In the genomic region with DNA sequence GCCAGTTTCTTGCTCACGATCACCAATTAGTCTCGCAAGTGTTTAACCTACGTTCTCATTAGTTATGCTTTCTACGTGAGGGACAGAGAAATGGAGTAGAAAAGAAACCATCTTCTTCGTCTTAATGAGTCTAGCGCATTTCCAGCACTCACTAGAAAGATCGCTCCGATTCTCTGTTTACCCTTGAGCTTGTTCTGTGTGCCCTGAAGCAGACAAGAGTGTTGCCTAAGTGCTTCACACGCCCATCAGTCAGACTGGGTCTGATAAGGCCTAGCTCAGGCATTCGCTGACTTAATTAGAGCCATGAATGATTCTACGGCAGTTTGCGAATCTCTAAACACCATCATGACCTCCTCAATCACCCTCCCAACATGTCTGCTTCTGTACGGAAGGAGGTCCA, we compare ENCODE assay signal across 21 mouse cellular contexts. TPM values are rescaled to one million over a fixed set of nuclear protein-coding genes. Genes with fewer than 3 reads are reported as not detected.
DNase-seq lines count a peak whose midpoint lies in the region; ATAC-seq and TF ChIP-seq lines count a peak whose summit lies in the region.
"Had no signal": no experiment of that assay in that cellular context is flagged by ENCODE, and none has a peak within 500 bp of the region (broad histone marks: within the 10 kb centered on the region; RNA-seq: fewer than 3 reads in every experiment).

No protein-coding gene starts in this region.

- no peak for TF ChIP-seq CTCF in lung, postnatal 0 days (IDR thresholded peaks at IDR 0.05)

- no peaks in the 10 kb centered on the region for H3K27me3 ChIP-seq in heart, embryonic 14.5 days (ENCODE audit: control insufficient read depth, insufficient read depth, low read length)
- no peaks in the 10 kb centered on the region for H3K27me3 ChIP-seq in lung, postnatal 0 days (replicated peaks; ENCODE audit: insufficient read depth, low read length)
- no peaks in the 10 kb centered on the region for H3K27me3 ChIP-seq in intestine, embryonic 14.5 days (replicated peaks; ENCODE audit: control insufficient read depth, insufficient read depth, low read length)
- no peaks in the 10 kb centered on the region for H3K27me3 ChIP-seq in stomach, embryonic 16.5 days (ENCODE audit: control insufficient read depth, insufficient read depth, low read length)
- H3K27me3 ChIP-seq: hindbrain, embryonic 12.5 days; neural tube, embryonic 12.5 days had no signal

- TF ChIP-seq EP300 in lung, postnatal 0 days (IDR thresholded peaks at IDR 0.05), result 0 out of 2 replicates have a peak, but pooled peaks have one; percentile 13

- H3K4me3 ChIP-seq in heart, embryonic 14.5 days (ENCODE audit: control insufficient read depth in 1 of 2, insufficient read depth in 1 of 2, low read depth in 1 of 2, low read length in 2 of 2), result no peak overlapping the region
- H3K4me3 ChIP-seq in lung, postnatal 0 days (ENCODE audit: low read depth, low read length), result no peak overlapping the region
- H3K4me3 ChIP-seq in intestine, embryonic 14.5 days (ENCODE audit: low read depth, low read length), result no peak overlapping the region
- H3K4me3 ChIP-seq in stomach, embryonic 16.5 days (replicated peaks; ENCODE audit: low read length), result no peak overlapping the region
- H3K4me3 ChIP-seq: hindbrain, embryonic 12.5 days; neural tube, embryonic 12.5 days had no signal

- no peak for DNase-seq in heart, postnatal 36 days
- DNase-seq in lung, postnatal 0 days (ENCODE audit: low spot score), result peak; percentile 44
- DNase-seq in lung, postnatal 10 days, result no peak
- DNase-seq in intestine, embryonic 14.5 days (ENCODE audit: low spot score), result no peak
- DNase-seq in thymus, postnatal 10 days (ENCODE audit: low spot score in 2 of 2), result no peak
- DNase-seq: adrenal gland, adult 2 months; cerebellum, adult 2 months; embryo, embryonic 11 days; gastrocnemius, postnatal 36 days; kidney, adult 2 months; kidney, postnatal 25 days; right cerebral cortex, postnatal 14 days; thymus, adult 2 months had no signal

- peak overlapping the region; percentile 46 for H3K4me2 ChIP-seq in heart, embryonic 14.5 days (ENCODE audit: low read length)
- H3K4me2 ChIP-seq in lung, postnatal 0 days (replicated peaks; ENCODE audit: low read depth, low read length), result peak overlapping the region; percentile 40
- H3K4me2 ChIP-seq in intestine, embryonic 14.5 days (ENCODE audit: low read length), result peak overlapping the region; percentile 35
- peak overlapping the region; percentile 22; the same call in 1 of the 2 replicates for H3K4me2 ChIP-seq in stomach, embryonic 16.5 days (ENCODE audit: low read depth, low read length)
- H3K4me2 ChIP-seq: hindbrain, embryonic 12.5 days; liver, embryonic 11.5 days; neural tube, embryonic 12.5 days had no signal

- H3K9ac ChIP-seq in heart, embryonic 14.5 days (ENCODE audit: low read length), result 0 out of 2 replicates have a peak overlapping the region, but pooled peaks have one; percentile 4
- no peak overlapping the region for H3K9ac ChIP-seq in lung, postnatal 0 days (replicated peaks; ENCODE audit: low read depth)
- no peak overlapping the region for H3K9ac ChIP-seq in intestine, embryonic 14.5 days (ENCODE audit: low read length)
- no peak overlapping the region; the same call in 1 of the 2 replicates for H3K9ac ChIP-seq in stomach, embryonic 16.5 days (ENCODE audit: low read length)
- H3K9ac ChIP-seq: hindbrain, embryonic 12.5 days; neural tube, embryonic 12.5 days had no signal

- 0 out of 4 replicates have a peak overlapping the region, but pooled peaks of 1 of the 2 experiments have one; percentile 1 for H3K27ac ChIP-seq in heart, embryonic 14.5 days (replicated peaks in 1 of 2; ENCODE audit: control insufficient read depth in 1 of 2, insufficient read depth in 1 of 2, low read depth in 2 of 2, low read length in 2 of 2)
- no peak overlapping the region for H3K27ac ChIP-seq in lung, postnatal 0 days (ENCODE audit: low read length)
- no peak overlapping the region for H3K27ac ChIP-seq in intestine, embryonic 14.5 days (ENCODE audit: low read depth)
- H3K27ac ChIP-seq in stomach, embryonic 16.5 days (ENCODE audit: low read length), result no peak overlapping the region
- H3K27ac ChIP-seq: hindbrain, embryonic 12.5 days; neural tube, embryonic 12.5 days had no signal

- H3K36me3 ChIP-seq in heart, embryonic 14.5 days (ENCODE audit: control insufficient read depth, insufficient read depth, low read length), result no peaks in the 10 kb centered on the region
- no peaks in the 10 kb centered on the region for H3K36me3 ChIP-seq in lung, postnatal 0 days (ENCODE audit: insufficient read depth, low read length)
- H3K36me3 ChIP-seq in intestine, embryonic 14.5 days (ENCODE audit: control insufficient read depth, insufficient read depth, low read length), result no peaks in the 10 kb centered on the region
- no peaks in the 10 kb centered on the region for H3K36me3 ChIP-seq in stomach, embryonic 16.5 days (ENCODE audit: control insufficient read depth, insufficient read depth, low read length)
- H3K36me3 ChIP-seq: hindbrain, embryonic 12.5 days; neural tube, embryonic 12.5 days had no signal

- WGBS in heart, embryonic 14.5 days, result 36% methylated on average over 13 of the region's 13 CpGs
- WGBS in lung, postnatal 0 days, result 27% methylated on average over 13 of the region's 13 CpGs
- 38% methylated on average over 13 of the region's 13 CpGs for WGBS in intestine, embryonic 14.5 days
- 39% methylated on average over 13 of the region's 13 CpGs for WGBS in stomach, embryonic 16.5 days

- peaks cover 3% of the 10 kb centered on the region; the same call in 1 of the 2 replicates for H3K9me3 ChIP-seq in heart, embryonic 14.5 days (ENCODE audit: control insufficient read depth, low read length)
- H3K9me3 ChIP-seq in lung, postnatal 0 days (ENCODE audit: low read length), result no peaks in the 10 kb centered on the region
- H3K9me3 ChIP-seq in intestine, embryonic 14.5 days (ENCODE audit: control insufficient read depth, low read length), result peaks cover 6% of the 10 kb centered on the region; the same call in 1 of the 2 replicates
- peaks cover 6% of the 10 kb centered on the region; the same call in 1 of the 2 replicates for H3K9me3 ChIP-seq in stomach, embryonic 16.5 days (replicated peaks; ENCODE audit: control insufficient read depth, low read length)
- H3K9me3 ChIP-seq: hindbrain, embryonic 12.5 days had no signal

- peaks cover 11 to 25% of the 10 kb centered on the region in 2 experiments for H3K4me1 ChIP-seq in heart, embryonic 14.5 days (ENCODE audit: control insufficient read depth in 2 of 2, insufficient read depth in 2 of 2, low read length in 2 of 2)
- no peaks in the 10 kb centered on the region for H3K4me1 ChIP-seq in lung, postnatal 0 days (ENCODE audit: insufficient read depth, low read depth, low read length)
- no peaks in the 10 kb centered on the region for H3K4me1 ChIP-seq in intestine, embryonic 14.5 days (replicated peaks; ENCODE audit: control insufficient read depth, insufficient read depth, low read length)
- H3K4me1 ChIP-seq in stomach, embryonic 16.5 days (ENCODE audit: control insufficient read depth, insufficient read depth, low read length), result 0 out of 2 replicates have a peak, but pooled peaks cover 3% of the 10 kb centered on the region
- H3K4me1 ChIP-seq: hindbrain, embryonic 12.5 days; neural tube, embryonic 12.5 days had no signal

- no peak for ATAC-seq in heart, embryonic 14.5 days (ENCODE audit: insufficient number of reproducible peaks, insufficient read depth, low FRiP score, low read depth)
- ATAC-seq in lung, postnatal 0 days, result peak; percentile 58
- no peak for ATAC-seq in intestine, embryonic 14.5 days (replicated peaks; ENCODE audit: low FRiP score, low TSS enrichment, low read depth)
- ATAC-seq in stomach, embryonic 16.5 days (ENCODE audit: insufficient read depth, low FRiP score), result no peak
- ATAC-seq: CD4-positive, CD25-positive, alpha-beta regulatory T cell, adult 4 months had no signal

- intact Hi-C loops in heart, postnatal 36 days (cut with DNase I), result no loop called here

RNA-seq across cellular contexts. Expression of a gene that starts 7.5 kb away (rescaled TPM):
- polyA plus RNA-seq in heart, embryonic 14.5 days (2014; fragmentation: Nextera tagmentation; extraction: Ambion mirVana), result 35.1 and 35.9 TPM in 2 replicates
- 10 to 100 TPM; 12.9 to 13.1 TPM for total RNA-seq in heart, postnatal 36 days (2021)
- 24.7 and 26.7 TPM in 2 replicates for polyA plus RNA-seq in lung, postnatal 0 days (2015; fragmentation: Nextera tagmentation; extraction: Ambion mirVana)
- 6.3 and 7.0 TPM in 2 replicates for polyA plus RNA-seq in intestine, embryonic 14.5 days (2014; fragmentation: Nextera tagmentation; extraction: Ambion mirVana)
- 11.8 and 13.6 TPM in 2 replicates for polyA plus RNA-seq in stomach, embryonic 16.5 days (2015; fragmentation: Nextera tagmentation; extraction: Ambion mirVana)
- total RNA-seq: megakaryocyte, adult 5-6 weeks; MEL had no signal
- polyA plus RNA-seq: CD4-positive, CD25-positive, alpha-beta regulatory T cell, adult 4 months had no signal
